Mouse (Mus musculus): ENCODE data around the gene Tas2r144.
A peak's percentile ranks its signal among the peaks of the same experiment; 100 is the strongest.

The Tas2r144 gene

DNA sequence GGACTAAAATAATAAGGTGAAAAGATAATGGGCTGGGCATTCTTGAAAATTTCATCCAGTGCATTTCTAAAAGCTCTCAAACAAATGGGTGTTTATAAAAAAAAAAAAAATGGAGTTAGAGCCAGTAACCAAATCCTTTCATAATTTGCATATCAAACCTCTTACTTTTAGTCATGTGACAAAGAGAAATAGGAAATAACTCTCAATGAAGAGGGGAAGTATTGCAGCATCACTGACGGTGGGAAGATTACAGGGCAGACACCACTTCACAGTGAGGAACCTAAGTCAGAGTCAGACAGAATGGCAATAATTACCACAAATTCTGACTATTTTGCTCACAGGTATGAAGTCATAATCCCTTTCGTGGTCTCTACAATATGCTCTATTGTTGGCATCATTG lies at the start of gene Tas2r144:
Gene Tas2r144, plus strand, starts transcription at position 301 of the 400 bp plus-strand sequence.
- no peak for DNase-seq

DNA sequence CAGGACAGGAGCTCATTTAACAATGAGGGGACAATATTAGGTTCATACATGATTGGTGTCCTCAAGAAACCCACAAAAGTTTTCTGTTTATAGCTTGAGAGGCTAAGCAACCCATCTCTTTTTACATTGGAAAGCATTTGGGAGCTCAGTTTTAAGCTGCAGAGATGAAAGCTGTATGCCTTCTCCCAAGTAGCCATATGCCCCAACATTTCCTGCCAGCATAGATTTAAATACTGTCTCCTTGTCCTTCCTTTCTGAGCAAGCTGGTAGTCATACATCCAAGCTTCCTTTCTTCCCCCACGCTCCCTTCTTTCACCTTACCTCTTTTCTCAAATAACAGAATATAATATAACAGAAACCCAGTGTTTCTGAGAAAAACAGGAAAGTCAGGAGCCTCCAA lies 32.7 kb upstream of the Tas2r144 start:
- no peak for DNase-seq

DNA sequence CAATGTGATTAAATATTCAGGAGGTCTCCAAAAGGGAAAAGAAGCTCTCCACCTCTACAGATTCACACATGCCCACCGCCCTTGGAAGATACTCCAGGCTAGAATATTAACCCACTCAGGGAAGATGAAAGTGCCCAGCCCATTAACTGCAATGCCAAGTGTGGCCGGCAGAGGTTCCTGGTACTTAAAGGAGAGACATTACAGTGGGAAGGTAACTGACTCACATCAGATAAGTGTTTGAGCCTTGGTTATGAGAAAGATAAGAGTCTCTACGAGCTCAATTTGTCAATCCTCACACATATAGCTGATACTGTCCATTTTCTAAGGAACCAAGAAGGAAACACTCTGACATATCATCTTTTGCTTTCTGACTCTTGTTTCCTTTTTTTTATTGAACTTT lies 28.9 kb upstream of the Tas2r144 start:
- no peak for DNase-seq

DNA sequence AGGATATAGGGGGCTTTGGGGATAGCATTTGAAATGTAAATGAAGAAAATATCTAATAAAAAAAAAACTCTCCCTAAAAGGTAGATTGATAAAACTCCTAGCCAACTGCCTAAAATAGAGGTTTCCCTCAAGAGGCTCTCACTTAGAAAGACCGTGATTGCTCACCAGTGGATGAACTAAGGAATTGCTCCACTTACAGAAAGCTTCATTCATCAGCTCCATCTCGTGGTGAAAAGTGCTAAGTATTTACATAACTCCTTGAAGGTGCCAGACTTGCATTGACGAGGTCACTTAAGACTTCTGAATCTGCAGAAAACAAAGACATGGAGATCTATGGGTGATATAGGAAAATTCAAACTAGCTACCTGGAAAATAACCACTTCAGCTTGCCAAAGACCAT lies 17.4 kb upstream of the Tas2r144 start:
- no peak for DNase-seq

DNA sequence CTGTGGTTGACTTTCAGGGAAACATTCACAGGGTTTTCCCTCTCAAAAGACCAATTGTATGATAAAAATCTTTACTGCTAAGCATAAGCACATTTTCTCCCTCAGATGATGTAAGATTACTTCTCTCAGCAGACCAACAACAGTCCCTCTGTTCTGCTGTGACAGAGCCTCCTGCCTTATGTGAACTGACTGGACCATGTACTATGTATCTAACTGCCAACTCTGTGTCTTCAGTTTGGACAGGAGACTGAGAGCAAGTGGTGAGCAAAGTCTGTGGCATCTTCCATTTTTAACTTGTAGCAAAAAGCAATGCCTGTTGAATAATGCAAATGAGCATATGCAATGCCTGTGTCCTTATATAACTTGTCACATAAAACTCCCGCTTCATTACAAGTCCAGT lies 15.6 kb upstream of the Tas2r144 start:
- DNase-seq, result no peak

DNA sequence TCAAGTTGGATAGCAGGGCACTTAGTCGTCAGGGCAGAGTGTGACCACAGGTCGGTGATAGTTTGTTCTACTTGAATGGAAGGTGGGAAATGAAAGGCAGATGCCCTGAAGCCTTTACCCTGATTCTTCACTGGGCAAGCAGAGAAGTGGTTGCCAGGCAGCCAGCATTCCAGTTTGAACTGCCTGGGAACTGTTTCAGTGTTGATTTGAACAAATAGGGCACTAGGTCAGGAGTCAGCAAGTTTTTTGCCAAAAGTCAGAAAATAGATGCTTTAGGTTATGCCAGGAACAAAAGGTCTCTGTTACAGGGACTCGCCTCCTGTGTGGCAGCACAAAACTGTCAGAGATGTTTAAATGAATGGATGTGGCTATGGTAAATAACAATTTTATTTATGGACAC lies 7.2 kb downstream of the Tas2r144 start:
- no peak for DNase-seq

DNA sequence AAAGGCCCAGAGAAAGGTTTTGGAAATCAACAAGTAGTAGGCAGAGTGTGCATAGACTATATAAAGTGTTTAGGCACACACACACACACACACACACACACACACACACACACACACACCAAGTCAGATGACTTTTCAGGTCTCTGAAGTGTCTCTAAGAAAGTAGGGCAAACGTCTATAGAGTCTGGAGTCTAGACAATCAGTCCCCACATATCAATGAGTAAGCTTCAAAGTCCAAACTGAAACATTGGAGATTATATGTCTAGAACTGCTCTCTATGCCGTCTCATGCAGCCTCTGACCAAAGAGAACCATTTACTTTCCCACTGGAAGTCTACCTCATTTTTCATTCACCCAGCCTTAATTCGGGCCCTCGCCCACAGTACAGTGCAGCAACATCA lies 9.9 kb downstream of the Tas2r144 start:
- no peak for DNase-seq

DNA sequence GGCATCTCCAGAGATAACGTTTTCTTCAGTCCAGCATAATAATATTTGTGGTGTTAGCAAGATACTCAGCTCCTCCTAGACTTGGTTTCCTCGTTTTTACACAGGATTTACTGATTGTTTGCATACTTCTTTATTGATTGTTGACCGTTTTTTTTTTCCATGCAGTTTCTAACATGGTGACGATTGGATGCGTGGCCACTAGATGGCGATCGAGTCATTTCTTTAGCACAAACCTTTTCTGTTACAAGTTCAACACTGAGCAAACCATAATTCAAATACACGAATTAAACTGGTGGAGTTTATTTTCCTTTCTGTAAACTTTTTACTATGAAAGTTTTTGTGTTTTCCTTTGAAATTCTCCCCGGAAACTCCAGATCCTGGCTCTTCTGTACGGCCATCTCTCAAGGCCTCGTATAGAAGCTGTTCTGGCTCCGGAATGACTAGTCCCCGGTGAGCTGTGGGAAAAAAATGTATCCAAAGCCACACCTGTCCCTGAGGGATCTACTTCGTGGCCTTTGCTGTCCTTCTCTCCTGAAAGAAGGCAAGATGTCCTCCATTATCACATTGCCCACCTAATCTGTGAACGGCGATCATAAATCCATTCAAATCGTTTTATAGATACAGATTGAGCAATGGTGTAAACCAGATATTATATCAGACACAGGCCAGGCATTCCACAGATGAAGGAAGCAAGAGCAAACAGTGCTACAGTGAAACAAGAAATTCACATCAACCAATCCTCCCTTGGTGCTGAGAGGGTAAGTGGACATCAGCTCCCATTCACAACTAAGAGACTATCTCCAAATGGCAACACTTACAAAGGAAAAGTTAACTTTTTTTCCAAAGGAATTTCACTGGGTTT lies 12.3 kb downstream of the Tas2r144 start:
- DNase-seq, result peak; percentile 13

DNA sequence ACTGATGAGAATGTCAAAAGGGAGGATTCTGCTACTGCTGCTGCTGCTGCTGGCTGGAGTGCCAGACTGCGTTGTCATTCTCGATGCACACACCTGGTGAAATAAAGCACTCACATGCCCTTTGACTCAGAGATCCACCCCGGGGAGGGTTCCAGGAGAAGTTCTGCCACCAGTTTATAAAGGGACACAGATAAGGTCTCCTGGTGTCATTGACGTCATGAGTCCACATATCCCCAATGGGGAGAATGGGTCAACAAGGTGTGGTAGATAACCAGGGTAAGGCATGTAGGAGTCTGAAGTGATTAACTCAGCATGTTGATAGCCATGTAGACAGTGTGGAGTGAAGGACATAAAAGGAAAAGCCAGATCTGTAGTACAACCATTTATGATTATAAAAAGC lies 14.5 kb downstream of the Tas2r144 start:
- no peak for DNase-seq

DNA sequence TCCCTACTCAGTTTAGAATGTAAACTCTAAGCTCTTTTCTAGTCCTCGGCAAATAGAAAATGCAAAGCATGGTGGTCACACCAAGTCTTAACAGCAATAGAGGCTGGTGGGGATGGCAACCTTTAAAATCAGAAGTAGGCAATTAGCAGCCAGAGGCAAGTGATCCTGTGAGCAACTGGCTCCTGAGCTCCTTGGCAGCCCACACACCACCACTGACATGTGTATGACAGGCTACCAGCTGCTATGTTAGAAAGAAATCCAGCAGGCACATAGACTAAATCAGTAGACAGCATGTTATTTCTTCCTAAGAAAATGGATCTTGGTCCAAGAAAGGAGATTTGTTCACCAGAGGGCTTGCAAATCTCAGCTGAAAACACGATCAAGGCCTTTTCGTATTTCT lies 16.1 kb downstream of the Tas2r144 start:
- DNase-seq, result no peak

DNA sequence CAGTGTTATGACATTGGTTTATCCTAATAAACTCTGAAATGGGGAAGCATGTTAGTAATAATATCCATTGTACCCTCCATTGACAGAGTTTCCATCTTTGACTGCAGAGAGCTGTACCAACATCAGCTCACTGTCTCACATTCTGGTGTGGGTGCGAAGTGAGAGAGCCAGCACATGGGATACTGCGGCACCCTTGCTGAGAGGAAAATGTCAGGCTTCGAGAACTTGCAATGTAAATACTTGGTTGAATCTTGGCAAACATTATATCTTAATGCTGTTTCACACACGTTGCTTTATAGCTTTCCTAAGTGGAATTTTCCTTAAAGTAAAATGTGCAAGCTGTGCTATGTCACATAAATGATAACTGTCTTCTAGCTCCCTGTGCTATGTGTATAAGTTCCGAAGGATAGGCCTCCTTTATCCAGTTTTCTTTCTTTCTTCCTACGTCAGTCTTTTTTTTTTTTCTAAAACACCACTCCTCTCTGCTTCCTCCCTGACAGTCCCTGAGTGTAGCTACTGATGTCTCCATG lies 22.2 kb downstream of the Tas2r144 start:
- DNase-seq, result no peak

DNA sequence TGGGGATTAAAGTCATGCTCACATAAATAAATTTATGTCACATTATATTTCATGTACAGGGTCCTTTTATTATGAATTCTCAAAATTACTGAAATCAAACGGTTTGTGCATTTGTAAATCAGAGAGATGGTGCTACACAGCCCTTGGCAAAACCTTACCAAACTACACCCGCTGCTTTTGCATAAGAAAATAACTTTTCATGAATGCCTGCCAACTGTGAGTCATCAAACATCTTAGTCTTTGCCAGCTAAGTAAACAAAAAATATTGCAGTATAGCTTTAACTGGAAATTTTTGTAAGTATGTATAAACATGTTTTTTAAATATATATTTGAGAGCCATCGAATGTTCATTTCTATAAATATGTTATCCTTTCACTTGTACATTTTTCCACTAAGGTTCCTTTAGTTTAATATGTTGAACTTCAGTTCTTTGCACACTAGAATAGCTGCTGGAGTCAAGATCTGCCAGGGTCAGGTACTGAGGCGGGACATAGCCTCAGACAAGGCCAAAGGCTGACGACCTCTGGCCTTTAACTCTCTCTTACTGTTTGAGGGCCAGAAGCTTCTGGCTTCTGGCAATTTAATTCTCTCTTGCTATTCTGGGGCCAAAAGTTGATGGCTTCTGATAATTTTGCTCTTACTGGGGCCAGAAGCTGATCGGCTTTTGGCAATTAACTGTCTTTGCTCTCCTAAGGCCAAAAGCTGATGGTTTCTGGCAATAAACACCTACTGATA lies 26.4 kb downstream of the Tas2r144 start:
- DNase-seq, result no peak

DNA sequence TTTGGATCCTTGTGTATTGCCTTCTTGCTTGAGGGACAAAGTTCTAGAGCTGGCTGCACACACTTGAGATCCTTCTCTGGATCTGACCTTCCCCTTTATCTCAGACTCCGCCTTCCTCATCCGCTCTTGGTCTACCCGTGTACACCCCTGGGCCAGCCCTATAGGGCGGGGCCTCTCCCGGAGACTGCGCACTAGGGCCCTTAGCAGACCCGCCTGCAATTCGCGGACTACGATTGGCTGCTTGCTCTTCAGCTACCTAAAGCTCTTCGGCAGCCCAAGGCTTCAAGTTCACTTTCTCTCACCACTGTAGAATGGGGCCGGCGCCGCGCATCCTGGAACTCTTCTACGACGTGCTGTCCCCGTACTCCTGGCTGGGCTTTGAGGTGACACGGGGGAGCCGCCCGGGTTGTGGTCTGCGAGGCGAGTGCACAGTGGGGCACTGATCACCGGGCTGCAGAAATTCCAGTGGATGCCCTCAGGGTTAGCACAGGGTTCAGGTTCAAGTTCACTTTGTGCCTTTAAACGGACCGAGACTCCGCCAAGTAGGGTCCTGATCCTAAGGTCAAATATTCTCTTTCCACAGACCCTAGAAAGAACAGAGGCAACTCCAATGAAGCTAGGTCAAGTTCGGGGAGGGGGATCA lies 30.7 kb downstream of the Tas2r144 start, which contains the start of gene Gstk1:
Gene Gstk1, plus strand, starts transcription at position 225 of the 643 bp plus-strand sequence.
- DNase-seq, result peak; percentile 75

DNA sequence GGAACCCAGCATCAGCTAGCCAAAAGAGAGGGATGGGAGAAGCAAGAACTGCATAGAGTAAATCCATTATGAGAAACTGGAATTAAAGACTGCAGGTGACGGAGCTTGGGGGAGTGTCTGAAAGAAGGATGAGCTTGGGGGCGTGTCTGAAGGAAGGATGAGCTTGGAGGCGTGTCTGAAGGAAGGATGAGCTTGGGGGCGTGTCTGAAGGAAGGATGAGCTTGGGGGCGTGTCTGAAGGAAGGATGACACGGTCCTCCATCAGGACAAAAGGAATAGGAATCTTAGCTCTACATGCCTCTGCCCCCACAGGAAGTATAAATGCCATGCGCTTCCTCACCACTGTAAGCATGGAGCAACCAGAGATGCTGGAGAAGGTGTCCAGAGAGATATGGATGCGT lies 32.0 kb downstream of the Tas2r144 start:
- DNase-seq, result no peak

DNA sequence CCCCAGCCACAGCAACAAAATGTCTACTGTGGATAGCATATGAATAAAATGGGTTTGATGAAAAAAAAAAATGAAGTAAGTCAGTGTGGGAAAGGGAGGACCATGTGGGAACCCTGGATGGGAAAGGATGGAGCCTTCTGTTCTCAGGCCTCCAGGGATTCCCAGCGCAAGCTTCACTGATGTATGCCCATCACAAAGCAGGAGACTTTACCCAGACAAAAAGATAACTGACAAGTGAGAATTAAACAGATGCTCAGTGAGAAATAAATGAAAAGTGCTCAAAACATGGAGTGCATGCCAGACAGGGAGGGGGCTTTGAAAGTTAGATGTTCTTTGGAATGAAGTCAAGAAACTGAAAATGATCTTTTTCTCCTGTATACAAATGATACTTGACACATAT lies 32.9 kb downstream of the Tas2r144 start:
- no peak for DNase-seq

DNA sequence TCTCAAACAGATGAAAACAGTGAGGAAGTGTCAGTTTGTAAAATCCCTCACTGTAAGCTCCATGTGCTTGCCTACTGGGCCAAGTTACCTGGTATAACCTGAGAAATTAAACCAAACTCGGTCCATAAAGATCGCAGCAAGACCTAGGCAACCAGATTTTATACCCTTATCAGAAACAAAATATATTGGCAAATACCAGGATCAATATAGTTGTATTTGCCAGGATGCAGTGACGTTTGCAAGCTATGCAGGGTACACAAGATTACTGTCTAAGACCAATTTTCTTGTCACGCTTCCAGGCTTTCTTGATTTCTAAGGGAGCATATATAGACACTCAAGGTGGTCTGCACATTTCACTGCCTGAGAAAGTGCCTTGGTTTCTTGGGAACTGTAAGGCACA lies 36.7 kb downstream of the Tas2r144 start:
- DNase-seq, result no peak

DNA sequence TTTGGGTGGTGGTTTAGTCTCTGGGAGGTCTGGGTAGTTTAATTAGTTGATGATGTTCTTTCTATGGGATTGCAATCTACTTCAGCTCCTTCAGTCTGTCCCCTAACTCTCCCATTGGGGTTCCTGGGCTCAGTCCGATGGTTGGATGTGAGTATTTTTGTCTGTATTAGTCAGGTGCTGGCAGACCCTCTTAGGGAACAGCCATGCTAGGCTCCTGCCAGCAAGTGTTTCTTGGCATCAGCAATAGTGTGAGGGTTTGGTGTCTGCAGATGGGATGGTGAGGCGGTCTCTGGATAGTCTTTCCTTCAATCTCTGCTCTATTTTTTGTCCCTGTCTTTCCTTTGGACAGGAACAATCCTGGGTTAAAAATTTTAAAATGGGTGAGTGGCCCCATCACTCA lies 38.0 kb downstream of the Tas2r144 start:
- DNase-seq, result no peak

DNA sequence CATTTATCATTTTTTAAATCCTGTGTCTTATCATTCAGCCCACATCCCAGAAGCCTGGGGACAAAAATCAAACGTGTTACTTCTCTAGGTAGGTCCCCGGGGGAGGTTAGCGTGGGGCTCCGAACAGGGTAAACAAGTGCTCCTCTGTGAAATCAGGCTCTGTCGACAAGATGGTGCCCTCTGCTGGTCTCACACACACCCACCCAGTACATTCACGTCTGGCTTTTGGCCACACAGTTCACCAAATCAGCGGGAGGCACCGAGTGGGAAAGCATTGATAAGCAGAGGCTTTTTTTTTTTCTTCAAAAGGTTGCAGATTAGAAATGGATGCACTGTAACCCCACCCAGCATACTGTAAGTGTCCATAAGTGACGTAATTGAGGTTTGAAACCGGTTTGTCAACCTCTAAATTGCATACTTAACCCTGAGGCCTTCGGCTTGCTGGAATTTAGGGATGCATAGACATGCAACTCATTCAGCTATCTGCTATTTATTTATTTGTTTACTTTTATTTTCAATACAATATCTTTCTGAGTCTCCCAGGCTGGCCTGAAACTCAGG lies 42.3 kb downstream of the Tas2r144 start:
- DNase-seq, result no peak

DNA sequence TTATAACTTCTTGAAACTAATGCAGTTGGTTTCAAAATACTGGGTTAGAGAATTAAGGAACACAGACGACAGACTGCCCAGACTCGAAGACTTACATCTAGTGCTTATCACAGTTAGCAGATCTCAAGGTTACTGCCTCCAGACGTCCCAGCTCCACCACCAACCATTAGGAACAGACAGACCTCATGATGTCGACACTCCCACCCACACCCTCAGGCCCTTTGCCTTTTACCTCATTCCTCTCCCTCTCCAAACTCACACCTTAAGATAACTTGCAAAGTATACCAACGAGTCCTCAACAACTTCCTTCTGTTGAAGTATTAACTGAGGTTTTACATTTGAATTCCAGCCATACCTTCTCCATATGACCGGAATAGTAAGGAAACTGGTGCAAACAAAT lies 45.3 kb downstream of the Tas2r144 start:
- DNase-seq, result no peak

DNA sequence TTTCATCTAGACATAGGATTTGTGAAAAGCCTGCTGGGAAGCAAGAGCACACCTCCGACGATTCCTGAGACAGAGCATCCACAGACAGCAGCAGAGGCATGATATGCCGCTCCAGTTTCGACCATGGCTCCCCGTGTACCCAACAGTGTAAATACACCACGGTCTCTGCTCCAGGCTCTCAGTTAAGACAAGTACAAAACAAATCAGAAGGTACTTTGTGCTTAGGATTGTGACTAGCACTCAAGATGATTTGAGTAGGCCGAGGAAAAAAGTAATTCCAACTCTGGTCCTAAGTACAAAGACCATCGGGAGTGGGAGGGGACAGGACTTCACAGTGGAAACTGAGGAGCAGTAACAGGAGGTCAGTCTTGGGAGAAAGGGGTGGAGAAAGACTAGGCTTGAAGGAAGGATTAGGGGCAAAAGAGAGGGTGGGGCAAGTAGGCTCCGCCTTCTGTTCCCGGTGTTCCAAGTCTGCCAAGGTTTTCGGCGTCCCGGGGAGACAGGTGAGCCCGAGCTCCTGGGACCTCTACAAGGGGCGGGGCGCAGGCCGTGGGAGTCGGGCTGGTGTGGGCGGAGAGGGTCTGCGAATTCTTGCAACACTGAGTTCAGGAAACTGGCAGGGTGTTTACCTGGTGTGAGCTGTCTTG lies 46.5 kb downstream of the Tas2r144 start, which contains the start of gene Tmem139:
Gene Tmem139, plus strand, starts transcription at position 447 of the 647 bp plus-strand sequence.
- no peak for DNase-seq

DNA sequence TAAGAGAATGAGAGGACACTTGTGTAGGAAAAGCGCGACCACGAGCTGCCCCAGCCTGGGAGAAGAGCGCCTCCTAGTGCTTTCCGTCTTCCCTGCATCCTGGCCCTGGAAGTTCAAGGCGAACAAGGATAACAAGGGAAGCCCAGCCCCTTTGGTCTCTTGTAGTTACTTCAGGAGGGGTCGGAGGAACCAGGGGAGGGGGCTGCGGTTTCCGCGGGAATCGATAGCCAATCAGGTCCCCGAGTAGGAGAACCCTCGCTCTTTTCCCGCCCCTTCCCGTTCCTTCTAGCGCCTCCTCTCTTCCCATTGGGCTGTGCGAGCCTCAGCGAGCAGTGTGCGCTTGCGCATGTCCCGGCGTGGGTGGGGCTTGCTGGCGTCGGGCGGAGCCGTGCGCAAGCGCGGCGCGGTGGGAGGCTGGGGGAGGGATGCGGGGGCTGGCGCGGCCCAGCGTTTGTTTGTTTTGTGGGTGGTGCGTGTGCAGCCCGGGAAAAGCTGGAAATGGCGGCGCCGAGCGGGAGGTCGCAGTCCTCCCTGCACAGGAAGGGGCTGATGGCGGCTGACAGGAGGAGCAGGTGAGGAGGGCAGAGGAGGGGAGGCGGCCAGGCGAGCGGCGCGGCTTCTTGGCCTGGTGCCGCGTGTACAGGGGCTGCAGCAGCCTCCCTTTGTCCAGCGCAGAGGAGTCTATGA lies 49.6 kb downstream of the Tas2r144 start, which contains the start of gene Casp2:
Gene Casp2, plus strand, starts transcription at position 360 of the 687 bp plus-strand sequence.
- peak; percentile 99 for DNase-seq
